Mouse (Mus musculus) small intestine, adult 2 months (tissue): ENCODE measurements around the gene Bend5.

Source experiments
- CTCF ChIP-seq: fragments of 200-500 bp; IDR thresholded peaks from 2 replicates; pipeline ENCODE4 v1.5.1; 2012; ENCODE audit warnings: low read depth, mild to moderate bottlenecking, control low read depth, inconsistent platforms, low read length, moderate library complexity, mixed read lengths; ENCODE audit not compliant: insufficient replicate concordance, insufficient read length; ENCODE audit errors: extremely low read depth
- POLR2A ChIP-seq: fragments of 200-500 bp; IDR thresholded peaks from 2 replicates; pipeline ENCODE4 v1.6.1; 2012; ENCODE audit warnings: low read depth, mild to moderate bottlenecking, control low read depth, inconsistent platforms, low read length, moderate library complexity

DNA sequence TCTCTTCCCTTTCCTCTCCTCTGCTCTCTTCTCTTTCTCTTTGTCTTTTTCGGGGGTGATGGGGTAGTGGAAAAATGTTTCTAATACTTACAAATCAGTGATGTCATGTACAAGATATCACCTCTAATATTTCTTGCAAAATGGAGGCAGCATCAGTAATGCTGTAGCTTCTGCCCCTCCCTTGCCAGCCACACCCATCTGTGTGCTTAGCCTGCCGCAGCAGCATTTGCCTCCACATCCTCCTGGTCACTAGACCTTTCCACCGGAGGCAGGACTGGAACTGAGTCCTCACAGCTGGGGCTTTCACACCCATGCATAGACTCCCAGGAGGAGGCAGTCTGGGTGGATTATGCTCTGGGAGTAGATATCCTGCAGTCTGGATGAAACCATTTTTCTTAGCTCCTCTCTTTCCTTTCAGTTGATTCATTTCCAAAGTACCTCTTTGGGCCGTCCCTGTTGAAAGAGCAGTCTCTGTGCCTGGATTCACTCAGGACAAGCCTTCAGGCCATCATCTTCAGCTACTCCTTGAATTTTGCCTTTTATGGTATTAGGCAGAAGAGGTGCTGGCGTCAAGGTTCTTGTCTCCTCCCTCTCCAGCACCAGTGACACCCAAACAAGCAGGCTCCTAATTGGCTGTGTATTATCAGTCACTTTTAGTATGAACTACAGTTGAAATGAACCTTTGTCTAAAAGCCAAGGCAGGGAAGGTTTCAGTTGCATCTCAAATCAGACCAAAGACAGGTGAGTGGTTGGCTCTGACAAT lies 88.3 kb downstream of the Bend5 start:
- TF ChIP-seq POLR2A (no peak), CTCF (no peak)
